Mouse (Mus musculus): Measurements from ENCODE around the gene Eno2. TPM values are rescaled to one million over a fixed set of nuclear protein-coding genes. Genes with fewer than 3 reads are reported as not detected.
"Not testable (repeated sequence)": the region's sequence is repeated elsewhere in the genome, so short reads cannot be mapped to it uniquely, and the experiment has no call there.

Gene Eno2
- polyA plus RNA-seq, 1 experiment from 2014 or later = 4.3 TPM

- ATAC-seq (ENCODE audit: low FRiP score, low TSS enrichment) (no peak), DNase-seq (ENCODE audit: low spot score) (no peak)
- TF ChIP-seq EP300 (optimal IDR thresholded peaks at IDR 0.05) (no peak), CTCF (IDR thresholded peaks at IDR 0.05; ENCODE audit: low read depth) (no peak)
- Histone ChIP-seq H3K27ac (replicated peaks) (peak overlapping the region; percentile 98), H3K4me3 (ENCODE audit: low read depth, low read length) (no peak overlapping the region), H3K9me3 (ENCODE audit: control insufficient read depth, low read length) (no peaks in the 10 kb centered on the region), H3K36me3 (ENCODE audit: control insufficient read depth, insufficient read depth, low read length) (no peaks in the 10 kb centered on the region), H3K4me1 (replicated peaks; ENCODE audit: control insufficient read depth, insufficient read depth) (0 out of 2 replicates have a peak, but pooled peaks cover 2% of the 10 kb centered on the region), H3K9ac (ENCODE audit: low read length) (no peak overlapping the region), H3K4me2 (replicated peaks; ENCODE audit: low read depth) (no peak overlapping the region), H3K27me3 (ENCODE audit: control insufficient read depth, insufficient read depth, low read length) (no peaks in the 10 kb centered on the region)
- WGBS = 65% methylated on average over 3 of the region's 3 CpGs
Measured at GRCm38 (mm10) chr6:124804341-124804740, 34.9 kb upstream of the Eno2 start.

GRCm38 (mm10) chr6:124803691-124804090 is 34.2 kb upstream of the Eno2 start:
- ATAC-seq (ENCODE audit: low FRiP score, low TSS enrichment); DNase-seq (ENCODE audit: low spot score); H3K9ac ChIP-seq (ENCODE audit: low read length); H3K4me1 ChIP-seq (replicated peaks; ENCODE audit: control insufficient read depth, insufficient read depth); H3K27me3 ChIP-seq (ENCODE audit: control insufficient read depth, insufficient read depth, low read length); H3K4me3 ChIP-seq (ENCODE audit: low read depth, low read length); H3K27ac ChIP-seq (replicated peaks); H3K9me3 ChIP-seq (ENCODE audit: control insufficient read depth, low read length); H3K4me2 ChIP-seq (replicated peaks; ENCODE audit: low read depth); H3K36me3 ChIP-seq (ENCODE audit: control insufficient read depth, insufficient read depth, low read length): not testable (repeated sequence)
- 99% methylated on average over 4 of the region's 4 CpGs for WGBS

GRCm38 (mm10) chr6:124803061-124803460 is 33.6 kb upstream of the Eno2 start:
- H3K4me3 ChIP-seq (ENCODE audit: low read depth, low read length) = no peak overlapping the region
- ATAC-seq (ENCODE audit: low FRiP score, low TSS enrichment) = no peak
- H3K27ac ChIP-seq (replicated peaks) = no peak overlapping the region
- no peaks in the 10 kb centered on the region for H3K9me3 ChIP-seq (ENCODE audit: control insufficient read depth, low read length)
- H3K4me2 ChIP-seq (replicated peaks; ENCODE audit: low read depth) = no peak overlapping the region
- 0 out of 2 replicates have a peak, but pooled peaks cover 1% of the 10 kb centered on the region for H3K4me1 ChIP-seq (replicated peaks; ENCODE audit: control insufficient read depth, insufficient read depth)
- no peak for TF ChIP-seq CTCF (IDR thresholded peaks at IDR 0.05; ENCODE audit: low read depth)
- TF ChIP-seq EP300 (optimal IDR thresholded peaks at IDR 0.05) = no peak
- 91% methylated on average over 3 of the region's 3 CpGs for WGBS
- H3K27me3 ChIP-seq (ENCODE audit: control insufficient read depth, insufficient read depth, low read length) = no peaks in the 10 kb centered on the region
- H3K36me3 ChIP-seq (ENCODE audit: control insufficient read depth, insufficient read depth, low read length) = no peaks in the 10 kb centered on the region
- no peak overlapping the region for H3K9ac ChIP-seq (ENCODE audit: low read length)
- DNase-seq (ENCODE audit: low spot score) = no peak

- WGBS = 21% methylated on average over 4 of the region's 9 CpGs
- not testable (repeated sequence) for H3K9ac ChIP-seq (ENCODE audit: low read length); H3K9me3 ChIP-seq (ENCODE audit: control insufficient read depth, low read length); H3K4me3 ChIP-seq (ENCODE audit: low read depth, low read length); H3K27me3 ChIP-seq (ENCODE audit: control insufficient read depth, insufficient read depth, low read length); ATAC-seq (ENCODE audit: low FRiP score, low TSS enrichment); H3K36me3 ChIP-seq (ENCODE audit: control insufficient read depth, insufficient read depth, low read length); H3K4me1 ChIP-seq (replicated peaks; ENCODE audit: control insufficient read depth, insufficient read depth)
- 0 out of 2 replicates have a peak overlapping the region, but pooled peaks have one; percentile 58 for H3K27ac ChIP-seq (replicated peaks)
- peak; percentile 49 for DNase-seq (ENCODE audit: low spot score)
- peak overlapping the region; percentile 6; the same call in 1 of the 2 replicates for H3K4me2 ChIP-seq (replicated peaks; ENCODE audit: low read depth)
Measured at GRCm38 (mm10) chr6:124802400-124802799, 32.9 kb upstream of the Eno2 start.

GRCm38 (mm10) chr6:124796200-124796599 is 26.7 kb upstream of the Eno2 start:
- Histone ChIP-seq H3K36me3 (ENCODE audit: control insufficient read depth, insufficient read depth, low read length) (no peaks in the 10 kb centered on the region), H3K4me1 (replicated peaks; ENCODE audit: control insufficient read depth, insufficient read depth) (no peaks in the 10 kb centered on the region), H3K27me3 (ENCODE audit: control insufficient read depth, insufficient read depth, low read length) (no peaks in the 10 kb centered on the region), H3K9ac (ENCODE audit: low read length) (no peak overlapping the region), H3K9me3 (ENCODE audit: control insufficient read depth, low read length) (no peaks in the 10 kb centered on the region), H3K4me2 (replicated peaks; ENCODE audit: low read depth) (no peak overlapping the region), H3K27ac (replicated peaks) (peak overlapping the region; percentile 79), H3K4me3 (ENCODE audit: low read depth, low read length) (no peak overlapping the region)
- 49% methylated on average over 2 of the region's 2 CpGs for WGBS
- DNase-seq (ENCODE audit: low spot score) (no peak), ATAC-seq (ENCODE audit: low FRiP score, low TSS enrichment) (peak; percentile 95)
- TF ChIP-seq CTCF (IDR thresholded peaks at IDR 0.05; ENCODE audit: low read depth) = no peak
- TF ChIP-seq EP300 (optimal IDR thresholded peaks at IDR 0.05) = peak; percentile 72

- H3K4me2 ChIP-seq (replicated peaks; ENCODE audit: low read depth) = no peak overlapping the region
- ATAC-seq (ENCODE audit: low FRiP score, low TSS enrichment) (no peak; the same call in none of the 2 replicates), DNase-seq (ENCODE audit: low spot score) (no peak)
- H3K27me3 ChIP-seq (ENCODE audit: control insufficient read depth, insufficient read depth, low read length) = no peaks in the 10 kb centered on the region
- H3K9me3 ChIP-seq (ENCODE audit: control insufficient read depth, low read length) = no peaks in the 10 kb centered on the region
- H3K4me3 ChIP-seq (ENCODE audit: low read depth, low read length) = no peak overlapping the region
- 60% methylated on average over 4 of the region's 4 CpGs for WGBS
- TF ChIP-seq CTCF (IDR thresholded peaks at IDR 0.05; ENCODE audit: low read depth) (no peak), EP300 (optimal IDR thresholded peaks at IDR 0.05) (no peak)
- no peaks in the 10 kb centered on the region for H3K4me1 ChIP-seq (replicated peaks; ENCODE audit: control insufficient read depth, insufficient read depth)
- H3K36me3 ChIP-seq (ENCODE audit: control insufficient read depth, insufficient read depth, low read length) = no peaks in the 10 kb centered on the region
- peak overlapping the region; percentile 79 for H3K27ac ChIP-seq (replicated peaks)
- no peak overlapping the region for H3K9ac ChIP-seq (ENCODE audit: low read length)
Measured at GRCm38 (mm10) chr6:124795781-124796180, 26.3 kb upstream of the Eno2 start.

Data from stomach, postnatal 0 days (tissue).